In genomic region chr6:90607196-90607595, GRCm38 (mm10) we compare ENCODE assay signal across 9 mouse cellular contexts. TPM values are rescaled to one million over a fixed set of nuclear protein-coding genes. Genes with fewer than 3 reads are reported as not detected.
A peak's percentile ranks its signal among the peaks of the same experiment; 100 is the strongest.
DNase-seq lines count a peak whose midpoint lies in the region; ATAC-seq lines count a peak whose summit lies in the region.
"Had no signal": no experiment of that assay in that cellular context is flagged by ENCODE, and none has a peak within 500 bp of the region (broad histone marks: within the 10 kb centered on the region; RNA-seq: fewer than 3 reads in every experiment).

No protein-coding gene starts in this region.

- no peaks in the 10 kb centered on the region for H3K9me3 ChIP-seq in forebrain, embryonic 14.5 days (replicated peaks; ENCODE audit: control insufficient read depth, low read length)
- no peaks in the 10 kb centered on the region for H3K9me3 ChIP-seq in forebrain, embryonic 12.5 days
- H3K9me3 ChIP-seq in hindbrain, embryonic 14.5 days (ENCODE audit: control insufficient read depth, low read length): no peaks in the 10 kb centered on the region
- H3K9me3 ChIP-seq in liver, embryonic 13.5 days (replicated peaks): no peaks in the 10 kb centered on the region
- H3K9me3 ChIP-seq: lung, embryonic 15.5 days had no signal

- 15% methylated on average over 5 of the region's 5 CpGs for WGBS in forebrain, embryonic 14.5 days
- WGBS in forebrain, embryonic 12.5 days: 18% methylated on average over 5 of the region's 5 CpGs
- 14% methylated on average over 5 of the region's 5 CpGs for WGBS in hindbrain, embryonic 14.5 days
- WGBS in liver, embryonic 13.5 days (ENCODE audit: insufficient replicate concordance): 11% methylated on average over 5 of the region's 5 CpGs

- H3K27me3 ChIP-seq in forebrain, embryonic 14.5 days (replicated peaks; ENCODE audit: control insufficient read depth, insufficient read depth, low read length): no peaks in the 10 kb centered on the region
- peaks cover 13% of the 10 kb centered on the region for H3K27me3 ChIP-seq in forebrain, embryonic 12.5 days
- no peaks in the 10 kb centered on the region for H3K27me3 ChIP-seq in hindbrain, embryonic 14.5 days (ENCODE audit: control insufficient read depth, insufficient read depth, low read length)
- H3K27me3 ChIP-seq in liver, embryonic 13.5 days: no peaks in the 10 kb centered on the region

- H3K27ac ChIP-seq in forebrain, embryonic 14.5 days (ENCODE audit: low read depth, low read length): no peak overlapping the region
- no peak overlapping the region for H3K27ac ChIP-seq in forebrain, embryonic 12.5 days
- no peak overlapping the region for H3K27ac ChIP-seq in hindbrain, embryonic 14.5 days
- peak overlapping the region; percentile 77 for H3K27ac ChIP-seq in liver, embryonic 13.5 days
- H3K27ac ChIP-seq: lung, embryonic 15.5 days had no signal

- no peak for ATAC-seq in forebrain, embryonic 14.5 days
- ATAC-seq in forebrain, embryonic 12.5 days (ENCODE audit: low FRiP score): no peak
- ATAC-seq in hindbrain, embryonic 14.5 days (ENCODE audit: low FRiP score): no peak
- ATAC-seq in liver, embryonic 13.5 days (ENCODE audit: low read depth): peak; percentile 9; the same call in 1 of the 2 replicates

- no peak overlapping the region for H3K4me2 ChIP-seq in forebrain, embryonic 14.5 days (ENCODE audit: low read length)
- H3K4me2 ChIP-seq in forebrain, embryonic 12.5 days: no peak overlapping the region
- H3K4me2 ChIP-seq in hindbrain, embryonic 14.5 days (replicated peaks): no peak overlapping the region
- H3K4me2 ChIP-seq in liver, embryonic 13.5 days: 0 out of 2 replicates have a peak overlapping the region, but pooled peaks have one; percentile 4
- H3K4me2 ChIP-seq: lung, embryonic 15.5 days had no signal

- no peak overlapping the region for H3K9ac ChIP-seq in forebrain, embryonic 14.5 days (ENCODE audit: low read length)
- H3K9ac ChIP-seq in forebrain, embryonic 12.5 days: no peak overlapping the region
- H3K9ac ChIP-seq in hindbrain, embryonic 14.5 days: no peak overlapping the region
- peak overlapping the region; percentile 50 for H3K9ac ChIP-seq in liver, embryonic 13.5 days
- H3K9ac ChIP-seq: lung, embryonic 15.5 days had no signal

- H3K36me3 ChIP-seq in forebrain, embryonic 14.5 days (ENCODE audit: control insufficient read depth, insufficient read depth, low read length): no peaks in the 10 kb centered on the region
- H3K36me3 ChIP-seq in forebrain, embryonic 12.5 days (replicated peaks): no peaks in the 10 kb centered on the region
- no peaks in the 10 kb centered on the region for H3K36me3 ChIP-seq in hindbrain, embryonic 14.5 days (replicated peaks; ENCODE audit: control insufficient read depth, insufficient read depth)
- H3K36me3 ChIP-seq in liver, embryonic 13.5 days: no peaks in the 10 kb centered on the region
- H3K36me3 ChIP-seq: lung, embryonic 15.5 days had no signal

- no peak overlapping the region for H3K4me3 ChIP-seq in forebrain, embryonic 14.5 days (ENCODE audit: low read depth, low read length)
- H3K4me3 ChIP-seq in forebrain, embryonic 12.5 days (replicated peaks): no peak overlapping the region
- no peak overlapping the region for H3K4me3 ChIP-seq in hindbrain, embryonic 14.5 days (replicated peaks; ENCODE audit: low read length)
- H3K4me3 ChIP-seq in liver, embryonic 13.5 days (replicated peaks): no peak overlapping the region
- H3K4me3 ChIP-seq: lung, embryonic 15.5 days had no signal

- no peaks in the 10 kb centered on the region for H3K4me1 ChIP-seq in forebrain, embryonic 14.5 days (ENCODE audit: control insufficient read depth, insufficient read depth, low read length)
- peaks cover 12% of the 10 kb centered on the region for H3K4me1 ChIP-seq in forebrain, embryonic 12.5 days
- peaks cover 11% of the 10 kb centered on the region; the same call in 1 of the 2 replicates for H3K4me1 ChIP-seq in hindbrain, embryonic 14.5 days (replicated peaks; ENCODE audit: control insufficient read depth, insufficient read depth, low read length)
- H3K4me1 ChIP-seq in liver, embryonic 13.5 days (replicated peaks): peaks cover 97% of the 10 kb centered on the region

- peak; percentile 76 for DNase-seq in forebrain, embryonic 14.5 days (ENCODE audit: low spot score)
- peak; percentile 67 for DNase-seq in urinary bladder, postnatal 14 days (ENCODE audit: low spot score)
- DNase-seq in urinary bladder, adult 2 months (ENCODE audit: low spot score): no peak
- peak; percentile 80 to 81 for DNase-seq in cerebellum, postnatal 14 days
- DNase-seq in hindbrain, embryonic 14.5 days (ENCODE audit: low spot score): peak; percentile 76
- DNase-seq in liver, embryonic 13.5 days: peak; percentile 71
- DNase-seq in right cerebral cortex, postnatal 14 days: peak; percentile 70

RNA-seq across cellular contexts. Expression of gene Slc41a3, which starts 2.7 kb away (rescaled TPM):
- 2.0 and 2.1 TPM in 2 replicates for polyA plus RNA-seq in forebrain, embryonic 14.5 days (2014; fragmentation: Nextera tagmentation; extraction: Ambion mirVana)
- polyA plus RNA-seq in forebrain, embryonic 12.5 days (2016; fragmentation: Nextera tagmentation; extraction: Ambion mirVana): 2.0 and 2.1 TPM in 2 replicates
- 6.9 and 9.0 TPM in 2 replicates for polyA plus RNA-seq in urinary bladder, adult 2 months (2012; rRNA removed)
- polyA plus RNA-seq in hindbrain, embryonic 14.5 days (2014; fragmentation: Nextera tagmentation; extraction: Ambion mirVana): 6.9 and 7.8 TPM in 2 replicates
- 32.2 and 34.8 TPM in 2 replicates for polyA plus RNA-seq in liver, embryonic 13.5 days (2015; fragmentation: Nextera tagmentation; extraction: Ambion mirVana)
